ENCODE assay signal across 9 mouse cellular contexts in genomic region chr12:108001652-108002340, GRCm38 (mm10). TPM values are rescaled to one million over a fixed set of nuclear protein-coding genes. Genes with fewer than 3 reads are reported as not detected.
DNase-seq lines count a peak whose midpoint lies in the region; ATAC-seq lines count a peak whose summit lies in the region.
"Had no signal": no experiment of that assay in that cellular context is flagged by ENCODE, and none has a peak within 500 bp of the region (broad histone marks: within the 10 kb centered on the region; RNA-seq: fewer than 3 reads in every experiment).

No protein-coding gene starts in this region.

- peak overlapping the region; percentile 94 for H3K4me3 ChIP-seq in midbrain, embryonic 16.5 days (ENCODE audit: low read depth, low read length)

- H3K4me1 ChIP-seq in midbrain, embryonic 16.5 days (ENCODE audit: control insufficient read depth, insufficient read depth, low read length), result peaks cover 35% of the 10 kb centered on the region

- H3K9me3 ChIP-seq in midbrain, embryonic 16.5 days (replicated peaks; ENCODE audit: control insufficient read depth, low read length, poor library complexity, severe bottlenecking), result no peaks in the 10 kb centered on the region

- H3K9ac ChIP-seq in midbrain, embryonic 16.5 days (ENCODE audit: low read depth, low read length), result peak overlapping the region; percentile 94

- H3K27me3 ChIP-seq in midbrain, embryonic 16.5 days (ENCODE audit: control insufficient read depth, insufficient read depth, low read depth, low read length), result peaks cover 9% of the 10 kb centered on the region

- WGBS in midbrain, embryonic 16.5 days, result 3% methylated on average over 37 of the region's 37 CpGs

- ATAC-seq in CD4-positive, CD25-positive, alpha-beta regulatory T cell, adult 4 months, result peak; percentile 12
- ATAC-seq in midbrain, embryonic 16.5 days, result no peak
- ATAC-seq in erythroblast, adult 5-6 weeks (replicated peaks; ENCODE audit: low FRiP score, poor library complexity, severe bottlenecking), result no peak

- H3K36me3 ChIP-seq in midbrain, embryonic 16.5 days (ENCODE audit: control insufficient read depth, insufficient read depth, low read length), result no peaks in the 10 kb centered on the region

- DNase-seq in cerebellum, postnatal 10 days, result peak; percentile 54 to 59
- no peak for DNase-seq in cerebellum, adult 11 months
- peak; percentile 71 for DNase-seq in forelimb bud, embryonic 11.5 days (ENCODE audit: low read depth, low spot score)
- DNase-seq in right cerebral cortex, adult 2 months (ENCODE audit: low spot score in 2 of 2), result no peak
- DNase-seq in urinary bladder, adult 18-20 months (ENCODE audit: low spot score in 2 of 2), result no peak

- H3K4me2 ChIP-seq in midbrain, embryonic 16.5 days (ENCODE audit: low read length), result peak overlapping the region; percentile 93

- peak overlapping the region; percentile 97 for H3K27ac ChIP-seq in midbrain, embryonic 16.5 days (ENCODE audit: low read length)

RNA-seq across cellular contexts. Expression of gene Bcl11b, which starts 1.6 kb away (rescaled TPM):
- 10 to 100 TPM; 40.0 to 41.6 TPM for polyA plus RNA-seq in CD4-positive, CD25-positive, alpha-beta regulatory T cell, adult 4 months (2017; shearing (Covaris generic))
- 22.6 and 23.9 TPM in 2 replicates for polyA plus RNA-seq in midbrain, embryonic 16.5 days (2015; fragmentation: Nextera tagmentation; extraction: Ambion mirVana)
- 0.21 TPM in 1 of 2 replicates, not detected in the other for total RNA-seq in erythroblast, adult 5-6 weeks (2015; ENCODE audit: low replicate concordance)
- total RNA-seq in erythroblast, adult 5-6 weeks (2017; ENCODE audit: low replicate concordance), result 0.28 TPM in 1 of 2 replicates, not detected in the other
- total RNA-seq: common myeloid progenitor, adult 5-6 weeks had no signal

Comparison
In these comparisons a context has a peak if more than half of its experiments do, and no peak if none do; other contexts are left out.
1. DNase-seq: peak in cerebellum, postnatal 10 days (2 of 2) and forelimb bud, embryonic 11.5 days (single experiment); none in cerebellum, adult 11 months (single experiment), right cerebral cortex, adult 2 months (0 of 2) and urinary bladder, adult 18-20 months (0 of 2).